Mouse (Mus musculus) thymus, postnatal 25 days (tissue): ENCODE measurements around the gene Napsa.
A peak's percentile ranks its signal among the peaks of the same experiment; 100 is the strongest.

Source experiments
- DNase-seq: peaks from one replicate; pipeline ENCODE4 v3.0.0; 2022

The Napsa gene

GRCm38 (mm10) chr7:44576333-44576844 is 4.2 kb downstream of the Napsa start:
- no peak for DNase-seq

DNA sequence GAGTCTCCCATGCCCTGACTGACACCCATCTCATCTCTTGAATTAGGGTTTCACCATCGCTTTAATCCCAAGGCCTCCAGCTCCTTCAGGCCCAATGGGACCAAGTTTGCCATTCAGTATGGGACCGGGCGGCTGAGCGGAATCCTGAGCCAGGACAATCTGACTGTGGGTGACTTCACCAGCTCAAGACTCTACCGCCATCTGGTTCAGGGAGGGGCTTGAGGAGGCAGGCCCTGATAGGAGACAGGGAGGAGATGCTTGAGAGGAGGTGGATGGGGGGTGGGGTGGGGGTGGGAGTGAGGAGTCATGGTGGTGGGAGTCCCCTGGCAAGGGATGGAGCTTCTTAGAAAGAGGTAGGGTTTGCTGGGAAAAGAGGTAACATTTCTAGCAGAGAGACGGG is 9.5 kb downstream of the Napsa start:
- DNase-seq, result no peak

DNA sequence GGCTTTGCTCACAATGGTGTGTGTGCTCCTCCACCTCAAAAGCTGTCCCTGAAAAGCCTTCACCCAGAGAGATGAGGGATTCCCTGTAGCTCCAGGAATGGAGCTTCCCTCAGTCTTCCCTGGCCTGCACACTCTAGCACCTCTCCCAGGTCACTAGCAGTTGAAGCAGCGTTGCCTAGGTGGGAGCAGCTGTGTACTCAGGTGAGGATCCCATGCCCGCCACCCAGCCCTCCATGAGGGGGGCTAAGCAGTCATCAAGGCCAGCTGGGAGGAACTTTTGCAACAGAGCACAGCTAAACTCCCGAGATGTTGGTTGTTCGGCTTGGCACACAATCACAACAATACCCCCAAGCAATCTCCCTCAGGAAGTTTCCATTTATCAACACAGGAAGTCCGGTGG is 10.5 kb downstream of the Napsa start:
- no peak for DNase-seq

- no peak for DNase-seq
Measured at GRCm38 (mm10) chr7:44583146-44583545, 11.0 kb downstream of the Napsa start.

DNA sequence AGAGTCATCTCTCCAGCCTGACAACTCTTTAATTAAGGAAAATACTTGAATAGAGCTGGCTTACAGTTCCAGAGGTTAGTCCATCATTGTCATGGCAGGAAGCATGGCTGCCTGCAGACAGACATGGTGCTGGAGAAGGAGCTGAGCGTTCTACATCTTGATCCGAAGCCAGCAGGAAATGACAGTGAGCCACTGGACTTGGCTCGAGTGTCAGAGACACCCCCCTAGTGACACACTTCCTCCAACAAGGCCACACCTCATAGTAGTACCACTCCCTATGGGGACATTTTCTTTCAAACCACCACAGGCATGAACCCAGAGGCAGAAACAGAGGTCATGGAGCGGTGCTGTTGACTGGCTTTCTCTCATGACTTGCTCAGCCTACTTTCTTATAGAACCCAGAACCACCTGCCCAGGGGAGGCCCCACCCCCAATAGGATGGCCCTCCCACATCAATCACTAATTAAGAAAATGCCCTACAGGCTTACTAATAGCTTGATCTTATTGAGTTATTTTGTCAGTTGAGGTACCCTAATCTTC is 12.2 kb downstream of the Napsa start:
- DNase-seq, result no peak

- DNase-seq, result no peak
Measured at GRCm38 (mm10) chr7:44584921-44585320, 12.7 kb downstream of the Napsa start.

DNA sequence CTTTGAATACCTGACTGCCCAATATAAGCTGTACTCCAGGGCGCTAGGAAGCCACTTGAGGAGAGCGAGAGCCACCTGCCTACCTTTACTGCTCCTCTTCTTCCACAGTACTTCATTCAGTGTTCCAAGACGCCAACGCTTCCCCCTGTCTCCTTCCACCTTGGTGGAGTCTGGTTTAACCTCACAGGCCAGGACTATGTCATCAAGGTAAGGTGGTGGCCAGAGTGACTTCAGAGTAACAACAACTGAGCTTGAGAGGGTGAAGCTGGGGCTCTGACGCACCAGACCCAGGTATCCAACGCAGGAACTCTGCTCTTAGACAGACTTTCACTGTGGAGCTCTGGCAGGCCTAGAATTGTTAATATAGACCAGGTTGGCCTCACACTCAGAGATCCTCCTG is 13.4 kb downstream of the Napsa start:
- DNase-seq, result no peak

DNA sequence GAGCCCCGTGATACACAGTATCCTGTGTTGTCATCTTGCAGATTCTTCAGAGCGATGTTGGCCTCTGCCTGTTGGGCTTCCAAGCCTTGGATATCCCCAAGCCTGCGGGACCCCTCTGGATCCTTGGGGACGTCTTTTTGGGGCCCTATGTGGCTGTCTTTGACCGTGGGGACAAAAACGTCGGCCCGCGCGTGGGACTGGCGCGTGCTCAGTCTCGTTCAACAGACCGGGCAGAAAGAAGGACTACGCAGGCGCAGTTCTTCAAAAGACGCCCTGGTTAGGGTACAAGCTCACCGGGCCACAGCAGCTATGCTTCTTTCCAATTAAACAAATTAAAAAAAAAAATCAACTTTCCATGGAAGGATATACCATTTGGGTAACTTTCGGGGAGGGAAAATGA is 14.3 kb downstream of the Napsa start:
- DNase-seq, result no peak

GRCm38 (mm10) chr7:44586930-44587329 is 14.8 kb downstream of the Napsa start:
- DNase-seq, result no peak

- DNase-seq, result no peak
Measured at GRCm38 (mm10) chr7:44587676-44588075, 15.5 kb downstream of the Napsa start.

DNA sequence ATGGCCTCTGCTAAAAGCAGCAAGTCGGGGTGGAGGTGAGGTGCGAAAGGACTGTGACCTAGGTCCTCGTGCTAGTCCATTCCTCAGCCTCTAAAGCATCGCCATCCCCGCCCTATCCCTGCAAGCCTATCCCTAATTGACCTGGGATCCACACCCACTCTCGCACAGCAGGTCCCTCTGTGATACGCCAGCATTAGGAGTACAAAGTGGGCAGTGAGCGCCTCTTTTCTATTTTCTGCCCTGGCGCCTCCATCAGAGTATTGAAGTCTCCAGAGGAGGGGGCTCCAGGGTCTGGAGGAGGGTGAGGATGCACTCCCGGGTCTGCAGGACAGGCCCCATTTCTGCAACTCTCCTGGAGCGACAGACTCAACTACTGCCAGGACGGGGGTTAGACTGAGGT is 16.2 kb downstream of the Napsa start:
- no peak for DNase-seq

- peak; percentile 32 for DNase-seq
Measured at GRCm38 (mm10) chr7:44589149-44589548, 17.0 kb downstream of the Napsa start.

GRCm38 (mm10) chr7:44589946-44590345 is 17.8 kb downstream of the Napsa start:
- DNase-seq, result no peak

GRCm38 (mm10) chr7:44590402-44591347 is 18.5 kb downstream of the Napsa start, which contains the start of gene Kcnc3:
Gene Kcnc3, plus strand, starts transcription at chr7:44590664.
- DNase-seq, result peak; percentile 52

GRCm38 (mm10) chr7:44591348-44592116 is 19.4 kb downstream of the Napsa start:
- no peak for DNase-seq

DNA sequence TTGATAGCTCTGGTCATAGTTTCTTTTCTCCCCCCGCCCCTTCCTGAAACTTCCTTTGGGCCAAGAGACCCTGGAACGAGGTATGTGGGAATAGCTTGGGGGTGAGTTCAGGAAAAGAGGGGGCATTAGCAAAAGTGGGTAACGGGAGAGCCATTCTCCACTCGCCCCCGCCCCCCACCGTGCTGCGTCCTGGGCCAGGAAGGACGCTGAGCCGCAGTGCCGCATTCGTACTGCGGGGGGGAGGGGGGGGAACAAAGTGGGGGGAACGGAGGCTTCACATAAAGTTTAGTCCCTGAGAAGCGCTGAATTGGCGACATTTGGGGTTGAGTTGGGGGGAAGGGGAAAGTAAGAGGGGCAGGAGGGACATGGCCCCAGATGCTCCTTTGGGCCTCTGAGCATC is 20.9 kb downstream of the Napsa start:
- no peak for DNase-seq

DNA sequence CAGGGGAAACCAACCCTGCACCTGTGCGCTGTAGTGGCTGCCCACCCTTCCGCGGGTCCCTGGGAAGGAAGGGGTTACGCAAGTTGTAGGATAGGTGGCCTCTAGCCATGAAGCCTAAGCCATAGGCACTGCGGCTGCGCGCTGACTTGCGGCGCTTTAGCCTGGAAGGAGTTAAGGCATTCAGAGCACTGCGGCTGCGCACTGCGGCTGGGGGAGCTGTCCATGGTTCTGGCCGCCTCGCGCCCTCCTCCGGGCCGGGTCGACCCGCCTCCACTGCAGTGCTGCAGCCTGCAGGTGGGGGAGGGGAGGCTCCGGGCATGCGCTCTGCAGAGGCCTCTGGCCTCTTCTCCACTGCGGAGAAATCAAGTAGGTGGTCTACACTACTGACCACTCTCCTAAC is 21.6 kb downstream of the Napsa start:
- DNase-seq, result peak; percentile 73

DNA sequence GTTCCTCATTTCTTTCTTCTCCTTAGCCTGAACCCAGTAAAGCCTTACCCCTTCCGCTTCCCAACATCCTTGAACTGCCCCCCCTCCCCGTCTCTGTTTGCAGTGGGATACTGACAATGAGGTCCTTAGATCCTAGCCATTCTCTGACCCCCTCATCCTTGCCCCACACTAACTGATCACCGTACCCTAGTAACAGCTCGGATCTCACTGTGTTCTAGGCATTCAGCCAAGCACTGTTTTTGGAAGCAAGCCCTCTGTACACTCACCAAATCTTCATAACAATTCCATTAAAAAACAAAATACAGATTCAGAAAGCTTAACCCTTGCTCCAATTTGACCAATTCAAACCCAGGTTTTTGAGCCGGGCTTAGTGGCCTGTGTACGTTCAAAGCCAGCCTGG is 22.1 kb downstream of the Napsa start:
- DNase-seq, result no peak

- DNase-seq, result no peak
Measured at GRCm38 (mm10) chr7:44595131-44595561, 23.0 kb downstream of the Napsa start.

DNA sequence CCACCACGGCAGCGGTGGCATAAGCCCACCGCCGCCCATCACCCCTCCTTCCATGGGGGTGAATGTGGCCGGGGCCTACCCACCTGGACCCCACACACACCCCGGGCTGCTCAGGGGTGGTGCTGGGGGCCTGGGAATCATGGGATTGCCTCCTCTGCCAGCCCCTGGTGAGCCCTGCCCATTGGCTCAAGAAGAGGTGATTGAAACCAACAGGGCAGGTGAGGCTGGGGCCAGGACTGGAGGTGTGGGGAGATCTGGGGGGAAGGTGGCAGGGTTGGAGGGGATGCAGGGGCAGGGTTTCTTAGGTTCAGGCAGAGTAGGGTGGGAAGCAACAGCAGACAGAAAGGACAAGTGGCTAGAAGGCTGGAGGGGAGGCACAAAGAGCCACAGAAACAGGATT is 23.9 kb downstream of the Napsa start:
- no peak for DNase-seq

DNA sequence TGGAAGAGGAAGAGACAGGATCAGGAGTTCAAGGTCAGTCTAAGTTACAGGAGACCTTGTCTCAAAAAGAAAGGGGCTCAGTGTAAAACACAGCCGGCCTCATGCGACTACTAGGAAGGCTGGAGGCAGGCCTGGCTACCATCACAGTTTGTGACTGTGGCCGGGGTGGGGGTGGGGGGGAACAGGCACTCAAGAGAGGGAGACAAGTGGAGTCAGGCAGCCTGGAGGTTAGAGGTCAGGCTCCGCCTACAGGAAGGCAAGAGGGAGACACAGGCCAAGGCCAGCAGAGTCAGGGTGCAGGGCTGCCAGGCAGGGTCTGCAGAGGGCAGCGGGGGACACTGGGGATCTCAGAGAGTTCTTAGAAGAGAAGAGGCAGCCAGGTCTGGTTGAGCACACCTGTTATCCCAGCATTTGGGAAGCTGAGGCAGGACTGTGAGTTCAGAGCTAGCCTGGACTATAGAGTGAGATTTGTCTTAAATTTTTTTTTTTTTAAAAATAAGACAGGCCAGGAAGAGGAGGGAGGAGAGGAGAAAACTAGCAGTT is 24.9 kb downstream of the Napsa start:
- no peak for DNase-seq

DNA sequence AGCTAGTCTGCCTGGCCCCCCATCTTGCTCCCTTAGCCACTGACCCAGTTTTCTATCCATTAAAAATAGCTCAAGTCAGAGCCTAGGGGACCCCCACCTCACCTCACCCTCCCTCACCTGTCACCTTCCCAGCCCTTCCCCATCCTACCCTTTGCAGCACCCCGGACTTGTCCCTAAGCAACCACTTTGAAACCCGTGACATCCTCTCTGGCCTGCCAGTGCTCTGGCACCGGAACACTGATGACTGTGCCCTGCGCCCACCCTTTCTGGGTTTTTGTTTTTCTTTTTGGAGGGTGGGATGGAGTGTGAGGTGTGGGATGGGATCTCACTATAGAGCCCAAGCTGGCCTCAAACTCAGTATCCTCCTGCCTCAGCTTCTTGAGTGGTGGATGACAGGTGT is 25.5 kb downstream of the Napsa start:
- no peak for DNase-seq

GRCm38 (mm10) chr7:44598336-44598735 is 26.2 kb downstream of the Napsa start:
- DNase-seq, result no peak
